ENCODE assay signal across 28 mouse cellular contexts in genomic region chr4:59350354-59350753, GRCm38 (mm10).
"Had no signal": no experiment of that assay in that cellular context is flagged by ENCODE, and none has a peak within 500 bp of the region (broad histone marks: within the 10 kb centered on the region; RNA-seq: fewer than 3 reads in every experiment).

No protein-coding gene starts in this region.

- H3K9ac ChIP-seq: limb, embryonic 12.5 days; limb, embryonic 13.5 days; limb, embryonic 15.5 days; liver, embryonic 12.5 days; liver, embryonic 13.5 days; liver, embryonic 14.5 days; liver, embryonic 15.5 days; liver, postnatal 0 days; lung, embryonic 14.5 days; lung, embryonic 15.5 days; midbrain, embryonic 12.5 days; midbrain, embryonic 13.5 days; midbrain, embryonic 15.5 days had no signal

- H3K4me3 ChIP-seq: limb, embryonic 10.5 days; limb, embryonic 12.5 days; limb, embryonic 13.5 days; limb, embryonic 15.5 days; liver, embryonic 12.5 days; liver, embryonic 13.5 days; liver, embryonic 15.5 days; lung, embryonic 15.5 days; megakaryocyte, embryonic 14.5 days; midbrain, embryonic 10.5 days; midbrain, embryonic 12.5 days; midbrain, embryonic 13.5 days; midbrain, embryonic 15.5 days; myocyte had no signal

- H3K4me2 ChIP-seq: limb, embryonic 12.5 days; limb, embryonic 13.5 days; limb, embryonic 15.5 days; liver, embryonic 11.5 days; liver, embryonic 12.5 days; liver, embryonic 13.5 days; liver, embryonic 15.5 days; lung, embryonic 14.5 days; lung, embryonic 15.5 days; midbrain, embryonic 11.5 days; midbrain, embryonic 12.5 days; midbrain, embryonic 13.5 days; midbrain, embryonic 15.5 days had no signal

- DNase-seq: left cerebral cortex, postnatal 4 days; liver; liver, embryonic 13.5 days; liver, postnatal 0 days; lung, adult 18-20 months; lung, adult 2 months; lung, embryonic 14.5 days; lung, postnatal 10 days; lung, postnatal 14 days; lung, postnatal 36 days; lung, postnatal 4 days; midbrain, embryonic 14.5 days had no signal

- H3K27me3 ChIP-seq: limb, embryonic 12.5 days; limb, embryonic 13.5 days; limb, embryonic 15.5 days; liver, embryonic 12.5 days; liver, embryonic 13.5 days; liver, embryonic 15.5 days; lung, embryonic 15.5 days; megakaryocyte, embryonic 14.5 days; midbrain, embryonic 12.5 days; midbrain, embryonic 13.5 days; midbrain, embryonic 15.5 days had no signal

- H3K9me3 ChIP-seq: limb, embryonic 10.5 days; limb, embryonic 12.5 days; limb, embryonic 13.5 days; limb, embryonic 15.5 days; liver, embryonic 12.5 days; liver, embryonic 13.5 days; liver, embryonic 15.5 days; lung, embryonic 15.5 days; megakaryocyte, embryonic 14.5 days; midbrain, embryonic 10.5 days; midbrain, embryonic 12.5 days; midbrain, embryonic 13.5 days; midbrain, embryonic 15.5 days had no signal

- H3K4me1 ChIP-seq: limb, embryonic 10.5 days; midbrain, embryonic 10.5 days; midbrain, embryonic 12.5 days; midbrain, embryonic 15.5 days had no signal

- H3K27ac ChIP-seq: limb, embryonic 10.5 days; limb, embryonic 12.5 days; limb, embryonic 13.5 days; limb, embryonic 15.5 days; liver, embryonic 12.5 days; liver, embryonic 13.5 days; liver, embryonic 14.5 days; liver, embryonic 15.5 days; lung, embryonic 15.5 days; midbrain, embryonic 10.5 days; midbrain, embryonic 12.5 days; midbrain, embryonic 13.5 days; midbrain, embryonic 15.5 days had no signal

- H3K36me3 ChIP-seq: limb, embryonic 10.5 days; limb, embryonic 12.5 days; limb, embryonic 13.5 days; limb, embryonic 15.5 days; lung, embryonic 15.5 days; midbrain, embryonic 10.5 days; midbrain, embryonic 12.5 days; midbrain, embryonic 13.5 days; midbrain, embryonic 15.5 days had no signal
